Mouse (Mus musculus): ENCODE measurements around the gene Kcnv2. TPM values are rescaled to one million over a fixed set of nuclear protein-coding genes. Genes with fewer than 3 reads are reported as not detected.

The Kcnv2 gene
- total and polyA plus RNA-seq, 3 experiments = not detected

DNA sequence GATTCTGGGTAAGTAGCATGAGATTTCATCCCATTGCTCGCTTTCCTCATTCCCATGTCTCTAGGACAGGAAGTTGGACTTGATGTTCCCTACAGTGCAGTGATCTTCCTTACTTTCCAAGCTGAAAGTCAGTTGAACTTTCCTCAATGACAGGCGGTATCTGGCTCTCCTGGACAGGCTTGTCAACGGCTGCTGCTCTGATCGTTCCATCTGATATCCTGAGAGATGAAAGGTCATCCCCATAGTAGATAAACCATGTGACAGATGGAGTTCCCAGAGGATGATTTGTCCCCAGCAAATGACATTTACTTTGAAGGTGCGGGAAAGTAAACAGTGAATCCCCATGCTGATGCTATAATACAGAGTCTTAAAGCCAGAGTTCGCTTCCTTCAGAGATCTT is 3.2 kb downstream of the Kcnv2 start:
- no peaks in the 10 kb centered on the region for H3K79me2 ChIP-seq (replicated peaks; ENCODE audit: control insufficient read depth, extremely low read depth, insufficient read depth, poor library complexity, severe bottlenecking)
- no peak overlapping the region for H3K4me2 ChIP-seq (ENCODE audit: insufficient read depth, low read depth, poor library complexity, severe bottlenecking)
- dilution Hi-C loops (cut with MboI; ENCODE audit: extremely low pct_ligation_motif_present, extremely low pct_unique_long_range_greater_than_20kb, low sequenced_read_pairs) (no loop called here), in situ Hi-C loops (cut with MboI; ENCODE audit: low pct_ligation_motif_present, low pct_unique_long_range_greater_than_20kb, low sequenced_read_pairs) (no loop called here)
- no peak for TF ChIP-seq NRF1 (IDR thresholded peaks at IDR 0.05; ENCODE audit: low read depth, low read length)
- no peak for TF ChIP-seq GABPA (IDR thresholded peaks at IDR 0.05; ENCODE audit: insufficient replicate concordance, low read depth, low read length)
- TF ChIP-seq UBTF (IDR thresholded peaks at IDR 0.05; ENCODE audit: low read depth, low read length) = no peak
- no peak for TF ChIP-seq KAT2A (IDR thresholded peaks at IDR 0.05; ENCODE audit: insufficient replicate concordance, low read length)
- no peak for TF ChIP-seq SMC3 (IDR thresholded peaks at IDR 0.05; ENCODE audit: low read depth, low read length)
- TF ChIP-seq ETS1 (conservative IDR thresholded peaks at IDR 0.05; ENCODE audit: low read depth, low read length) = no peak
- TF ChIP-seq ZMIZ1 (IDR thresholded peaks at IDR 0.05; ENCODE audit: low read depth, low read length) = no peak
- TF ChIP-seq USF1 (IDR thresholded peaks at IDR 0.05; ENCODE audit: low read depth, low read length) = no peak
- no peak for TF ChIP-seq MYC (IDR thresholded peaks at IDR 0.05; ENCODE audit: low read depth, low read length)
- no peak for TF ChIP-seq JUND (conservative IDR thresholded peaks at IDR 0.05; ENCODE audit: low read depth, low read length)
- TF ChIP-seq CHD1 (IDR thresholded peaks at IDR 0.05; ENCODE audit: low read depth, low read length) = no peak
- TF ChIP-seq POLR2A (IDR thresholded peaks at IDR 0.05; ENCODE audit: low read depth, low read length) = no peak
- no peak for TF ChIP-seq CTCF (conservative IDR thresholded peaks at IDR 0.05 in 1 of 2, IDR thresholded peaks at IDR 0.05 in 1 of 2; ENCODE audit: low read depth in 2 of 2, low read length in 2 of 2)
- no peak for TF ChIP-seq POLR2AphosphoS2 (IDR thresholded peaks at IDR 0.05; ENCODE audit: low read depth, low read length)
- TF ChIP-seq JUN (IDR thresholded peaks at IDR 0.05; ENCODE audit: insufficient read depth, low read depth, low read length) = no peak
- no peak for TF ChIP-seq ZNF384 (IDR thresholded peaks at IDR 0.05; ENCODE audit: low read depth, low read length)
- no peak for DNase-seq (ENCODE audit: extremely low read depth)
- no peak overlapping the region for H3K4me3 ChIP-seq (replicated peaks in 1 of 3; ENCODE audit: low read depth in 2 of 3, low read length in 2 of 3, poor library complexity in 1 of 3)
- H3K27ac ChIP-seq (ENCODE audit: insufficient read depth, low read depth) = no peak overlapping the region
- H3K36me3 ChIP-seq (replicated peaks in 1 of 2; ENCODE audit: control insufficient read depth in 1 of 2, insufficient read depth in 1 of 2, low read length in 1 of 2) = no peaks in the 10 kb centered on the region
- H3K9ac ChIP-seq (ENCODE audit: insufficient read depth, low read depth) = no peak overlapping the region
- H3K27me3 ChIP-seq (replicated peaks) = no peaks in the 10 kb centered on the region
- no peaks in the 10 kb centered on the region for H3K9me3 ChIP-seq (replicated peaks; ENCODE audit: low read length)
- no peaks in the 10 kb centered on the region for H3K4me1 ChIP-seq (ENCODE audit: control insufficient read depth in 1 of 2, insufficient read depth in 2 of 2)

DNA sequence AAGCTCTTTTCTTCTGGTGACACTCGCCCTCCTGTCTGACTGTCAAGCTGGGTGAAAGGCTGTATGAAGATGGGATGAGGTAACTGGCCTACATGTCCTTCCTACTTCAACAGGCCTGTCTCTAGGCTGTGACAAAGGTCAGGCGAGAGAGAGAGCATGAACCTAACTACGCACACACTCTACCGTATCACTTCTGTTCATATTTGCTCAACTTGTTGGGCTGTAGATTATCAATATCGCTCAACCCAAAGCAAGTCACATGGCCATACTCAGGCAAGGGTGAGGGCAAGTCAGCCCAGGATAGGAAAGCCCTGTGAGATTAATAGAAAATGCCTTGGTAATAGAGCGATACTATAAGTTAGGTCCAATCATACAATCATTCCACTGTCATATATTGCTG is 5.2 kb downstream of the Kcnv2 start:
- Histone ChIP-seq H3K4me3 (replicated peaks in 1 of 3; ENCODE audit: low read depth in 2 of 3, low read length in 2 of 3, poor library complexity in 1 of 3) (no peak overlapping the region), H3K4me1 (ENCODE audit: control insufficient read depth in 1 of 2, insufficient read depth in 2 of 2) (no peaks in the 10 kb centered on the region), H3K27me3 (replicated peaks) (no peaks in the 10 kb centered on the region), H3K79me2 (replicated peaks; ENCODE audit: control insufficient read depth, extremely low read depth, insufficient read depth, poor library complexity, severe bottlenecking) (no peaks in the 10 kb centered on the region), H3K4me2 (ENCODE audit: insufficient read depth, low read depth, poor library complexity, severe bottlenecking) (no peak overlapping the region), H3K36me3 (replicated peaks in 1 of 2; ENCODE audit: control insufficient read depth in 1 of 2, insufficient read depth in 1 of 2, low read length in 1 of 2) (no peaks in the 10 kb centered on the region), H3K27ac (ENCODE audit: insufficient read depth, low read depth) (no peak overlapping the region), H3K9me3 (replicated peaks; ENCODE audit: low read length) (no peaks in the 10 kb centered on the region), H3K9ac (ENCODE audit: insufficient read depth, low read depth) (no peak overlapping the region)
- TF ChIP-seq HCFC1 (IDR thresholded peaks at IDR 0.05; ENCODE audit: low read depth, low read length) = no peak
- no peak for TF ChIP-seq EP300 (IDR thresholded peaks at IDR 0.05; ENCODE audit: low read length)
- TF ChIP-seq ZC3H11A (IDR thresholded peaks at IDR 0.05; ENCODE audit: low read depth, low read length) = no peak
- DNase-seq (ENCODE audit: extremely low read depth) = no peak
- dilution Hi-C loops (cut with MboI; ENCODE audit: extremely low pct_ligation_motif_present, extremely low pct_unique_long_range_greater_than_20kb, low sequenced_read_pairs) = no loop called here
- in situ Hi-C loops (cut with MboI; ENCODE audit: low pct_ligation_motif_present, low pct_unique_long_range_greater_than_20kb, low sequenced_read_pairs) = no loop called here

Data from CH12.LX (cell line).